Mouse (Mus musculus) lung, postnatal 25 days (tissue): ENCODE measurements around the gene Lsm12.

Source experiments
- DNase-seq: peaks from one replicate; pipeline ENCODE4 v3.0.0; 2022; ENCODE audit warnings: low spot score

Lsm12 gene

DNA sequence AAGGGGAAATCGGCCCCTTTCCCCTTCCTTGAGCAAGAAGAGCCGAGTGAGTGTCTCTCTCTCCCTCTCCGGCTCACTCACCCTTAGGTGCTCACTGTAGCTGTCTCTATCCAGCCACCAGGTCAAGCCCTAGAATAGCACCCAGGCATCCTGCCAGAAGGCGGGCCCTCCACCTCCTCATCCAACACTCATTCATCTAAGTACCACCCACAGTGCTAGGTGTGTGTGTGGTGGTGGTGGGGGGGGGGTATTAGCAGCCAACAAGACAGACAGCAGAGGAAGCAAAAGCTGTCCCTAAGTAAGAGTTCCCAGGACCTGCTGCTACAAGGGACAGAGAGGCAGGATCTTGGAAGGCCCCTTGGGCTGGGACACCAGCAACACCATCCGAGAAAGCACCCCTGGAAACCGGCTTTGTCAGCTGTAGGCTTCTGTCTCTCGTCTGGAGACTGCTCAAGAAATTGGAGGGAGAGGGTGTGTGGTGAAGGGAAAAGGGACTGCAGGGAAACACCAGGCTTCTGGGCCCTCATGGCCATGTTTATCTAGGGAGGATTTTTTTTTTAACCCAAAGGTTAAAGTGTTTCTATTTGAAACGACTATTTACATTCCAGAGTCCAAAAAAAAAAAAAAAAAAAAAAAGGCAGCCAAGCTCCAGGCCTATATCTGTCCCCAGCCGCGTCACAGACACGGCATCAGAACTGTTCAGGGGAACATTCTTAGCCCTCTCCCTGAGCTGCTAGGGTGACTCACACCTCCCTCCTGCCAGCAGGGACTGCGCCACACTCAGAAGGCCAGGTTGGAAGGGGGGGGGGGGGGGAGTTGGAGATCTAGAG, 31.2 kb upstream of the Lsm12 start:
- DNase-seq, result peak; percentile 82

DNA sequence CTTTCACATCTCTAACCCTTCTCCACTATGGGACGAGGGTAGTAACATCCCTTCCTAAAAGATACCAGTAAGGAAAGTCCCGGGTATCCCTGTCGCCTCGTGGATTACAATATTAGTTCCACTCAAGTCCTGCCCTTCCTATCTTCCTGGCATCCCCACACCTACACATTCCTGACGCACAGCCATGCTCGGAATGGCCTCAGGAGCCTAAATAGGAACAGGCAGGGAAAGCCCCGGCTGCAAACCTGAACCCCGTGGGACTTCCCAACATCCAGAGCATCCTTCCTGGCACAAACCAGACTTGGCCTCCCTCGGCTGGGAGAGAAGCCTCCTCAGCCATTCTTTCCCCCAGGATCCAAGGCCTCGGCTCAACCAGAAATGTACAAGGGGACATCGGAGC, 30.4 kb upstream of the Lsm12 start:
- no peak for DNase-seq

- no peak for DNase-seq
These were observed 29.5 kb upstream of the Lsm12 start for GRCm38 (mm10) chr11:102214430-102215156.

- DNase-seq, result no peak
These were observed 26.8 kb upstream of the Lsm12 start for GRCm38 (mm10) chr11:102211936-102212341.

GRCm38 (mm10) chr11:102211011-102211410, 25.9 kb upstream of the Lsm12 start:
- DNase-seq, result no peak

DNA sequence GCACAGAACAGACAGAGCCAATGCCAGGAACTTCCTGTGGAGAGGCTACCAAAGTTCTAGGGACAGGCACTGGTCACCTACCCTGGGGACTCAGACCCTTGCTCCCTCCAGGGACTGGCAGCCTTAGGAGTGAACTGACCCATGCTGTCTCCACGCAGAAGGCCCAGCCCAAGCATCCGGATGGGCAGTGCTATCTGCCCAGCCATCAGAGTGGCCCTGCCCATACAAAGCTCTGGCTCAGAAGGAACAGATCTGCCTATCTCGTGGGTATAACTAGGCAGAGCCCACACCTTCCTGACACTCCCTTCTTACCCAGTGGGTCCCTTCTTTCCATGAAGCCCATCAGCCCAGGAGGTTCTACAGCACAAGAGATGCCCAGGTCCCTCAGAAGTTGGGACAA, 25.1 kb upstream of the Lsm12 start:
- DNase-seq, result no peak

GRCm38 (mm10) chr11:102209742-102210141, 24.6 kb upstream of the Lsm12 start:
- peak; percentile 59 for DNase-seq

DNA sequence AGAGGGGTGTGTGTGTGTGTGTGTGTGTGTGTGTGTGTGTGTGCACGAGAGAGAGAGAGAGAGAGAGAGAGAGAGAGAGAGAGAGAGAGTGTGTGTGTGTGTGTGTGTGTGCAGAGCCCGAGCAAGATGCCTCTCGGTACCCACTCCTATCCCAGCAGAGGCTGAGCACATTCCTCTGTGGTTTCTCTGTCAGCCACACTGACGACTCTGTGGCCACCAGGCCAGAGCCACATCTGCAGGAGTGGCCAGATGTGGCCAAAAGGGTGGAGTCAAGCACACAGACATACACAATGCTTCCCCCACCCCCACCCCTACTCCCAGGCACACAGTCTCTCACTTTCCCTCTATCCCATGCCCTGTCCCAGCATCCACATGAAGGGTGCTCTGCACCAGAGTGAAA, 23.8 kb upstream of the Lsm12 start:
- no peak for DNase-seq

DNA sequence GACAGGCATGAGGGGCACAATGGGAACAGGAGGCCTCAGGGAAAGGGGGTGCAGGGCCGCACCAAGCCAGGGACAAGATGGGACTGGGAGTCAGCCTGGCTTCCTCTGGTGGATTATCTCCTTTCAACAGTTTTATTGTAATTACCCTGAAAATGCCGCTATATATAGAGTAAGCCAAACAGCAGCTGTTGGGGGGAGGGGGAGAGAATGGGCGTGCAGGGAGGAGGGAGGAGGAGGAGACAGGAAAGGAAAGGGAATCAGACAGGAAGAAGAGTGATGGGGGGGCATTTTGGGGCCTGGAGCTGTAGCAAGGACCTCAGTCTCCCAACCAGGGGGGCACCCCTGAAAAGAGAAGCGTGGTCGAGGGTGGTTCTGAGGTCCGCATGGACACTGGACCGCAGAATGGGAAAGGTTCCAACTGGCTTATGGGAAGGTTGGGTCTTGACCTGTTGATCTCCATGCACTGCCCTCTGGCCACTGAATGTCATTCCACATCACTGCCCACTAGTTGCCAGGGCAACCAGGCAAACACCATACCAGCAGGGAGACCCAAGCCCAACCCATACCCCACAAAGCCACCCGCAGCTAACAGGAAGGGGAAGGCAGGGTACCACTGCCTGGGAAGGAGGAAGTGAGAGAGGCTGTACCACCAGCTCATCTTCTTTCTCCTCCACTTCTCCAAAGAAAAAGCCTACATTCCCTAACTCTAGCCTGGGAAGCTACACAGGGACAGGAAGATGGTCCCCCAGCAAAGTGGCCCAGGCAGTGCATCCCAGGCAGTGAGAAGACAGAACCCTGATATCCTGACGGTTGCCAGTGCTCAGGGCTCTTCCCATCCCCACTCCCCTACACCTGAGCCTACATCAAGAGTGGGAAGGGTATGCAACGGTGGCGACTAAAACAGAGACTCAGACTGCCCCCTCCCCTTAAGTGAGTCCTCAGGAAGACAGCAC, 23.0 kb upstream of the Lsm12 start:
- no peak for DNase-seq

DNA sequence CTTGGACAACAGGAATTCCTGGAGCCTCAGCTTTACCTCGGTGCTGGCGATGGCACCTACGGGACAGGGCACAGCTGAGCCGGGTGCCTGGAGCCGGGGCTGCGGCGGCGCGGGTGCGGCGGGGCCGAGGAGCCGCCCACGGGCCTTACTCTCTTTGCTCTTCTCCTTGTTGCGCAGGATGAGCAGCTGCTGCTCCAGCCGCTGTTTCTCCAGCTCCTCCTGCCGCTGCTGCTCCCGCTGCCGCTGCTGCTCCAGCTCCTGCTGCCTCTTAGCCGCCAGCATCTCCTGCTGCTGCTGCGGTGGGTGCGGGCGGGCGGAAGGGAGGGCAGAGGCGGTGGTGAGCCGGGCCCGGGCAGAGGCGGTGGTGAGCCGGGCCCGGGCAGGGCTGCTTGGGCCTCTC, 21.4 kb upstream of the Lsm12 start:
- no peak for DNase-seq

- DNase-seq, result no peak
These were observed 16.3 kb upstream of the Lsm12 start for GRCm38 (mm10) chr11:102201408-102201821.

- no peak for DNase-seq
These were observed 14.8 kb upstream of the Lsm12 start for GRCm38 (mm10) chr11:102199856-102200255.

- DNase-seq, result no peak
These were observed 13.1 kb upstream of the Lsm12 start for GRCm38 (mm10) chr11:102198245-102198644.

- DNase-seq, result no peak
These were observed 11.1 kb upstream of the Lsm12 start for GRCm38 (mm10) chr11:102196018-102196797.

DNA sequence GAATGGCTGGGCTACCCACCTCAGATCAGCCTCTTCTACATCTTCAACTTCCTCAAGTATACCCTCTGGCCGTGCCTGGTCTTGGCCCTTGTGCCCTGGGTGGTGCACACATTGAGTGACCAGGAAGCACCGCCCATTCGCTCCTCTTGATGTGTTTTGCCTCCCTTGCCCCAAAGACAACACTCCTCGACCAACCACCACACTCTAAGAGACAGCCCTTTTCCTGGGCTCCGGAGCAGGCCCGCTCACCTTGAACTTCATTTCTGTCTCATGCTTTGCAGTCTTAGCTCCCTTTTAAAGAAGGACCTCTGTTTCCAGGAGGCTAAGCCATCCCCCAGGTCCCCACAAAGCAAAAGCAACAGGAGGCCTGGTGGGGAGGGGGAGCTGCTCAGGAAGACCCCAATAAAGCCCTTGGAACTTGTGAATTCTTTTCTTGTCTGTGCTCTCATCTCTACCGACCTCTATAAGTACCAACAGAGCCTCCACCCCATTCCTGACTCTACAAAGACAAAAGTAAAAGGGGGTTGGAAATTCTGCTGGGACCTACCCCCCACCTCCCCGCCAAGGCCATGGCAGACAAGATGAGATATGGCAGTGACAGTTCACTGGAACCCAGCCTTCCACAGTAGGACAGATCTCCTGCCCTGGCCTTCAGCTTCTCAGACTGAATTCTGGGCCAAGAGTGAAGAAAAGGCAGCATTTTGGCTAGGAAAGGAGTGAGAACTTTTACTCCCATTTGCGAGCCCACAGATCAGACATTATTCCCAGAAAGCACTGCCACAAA, 8.8 kb upstream of the Lsm12 start:
- DNase-seq, result no peak

DNA sequence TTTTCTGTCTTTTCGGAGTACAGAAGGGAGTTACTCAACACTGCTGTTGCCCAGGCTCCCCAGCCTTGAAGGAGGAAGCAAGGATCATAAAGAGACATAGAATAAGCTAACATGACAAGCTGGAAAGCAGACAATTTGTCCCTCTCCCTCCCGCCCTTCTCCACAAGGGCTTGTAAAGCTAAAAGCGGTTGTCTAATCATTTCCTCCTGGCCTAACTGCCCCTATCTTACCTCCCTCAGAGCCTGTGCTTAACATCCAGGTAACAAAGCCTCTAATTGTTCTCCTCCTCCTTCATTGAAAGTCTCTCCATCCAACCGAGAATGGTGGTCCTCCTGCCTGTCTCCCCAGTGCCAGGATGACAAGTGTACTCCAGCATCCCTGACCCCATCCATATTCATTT, 5.8 kb upstream of the Lsm12 start:
- DNase-seq, result no peak

GRCm38 (mm10) chr11:102189461-102190436, 4.7 kb upstream of the Lsm12 start, which contains the start of gene G6pc3:
TSS of gene G6pc3 (plus strand) at chr11:102189620.
- DNase-seq, result peak; percentile 94

GRCm38 (mm10) chr11:102188980-102189379, 3.9 kb upstream of the Lsm12 start:
- no peak for DNase-seq

- DNase-seq, result no peak
These were observed 1.1 kb upstream of the Lsm12 start for GRCm38 (mm10) chr11:102186235-102186634.
